Mouse (Mus musculus) layer of hippocampus, postnatal 25 days (tissue): ENCODE measurements around the gene Jmjd1c. TPM values are rescaled to one million over a fixed set of nuclear protein-coding genes. Genes with fewer than 3 reads are reported as not detected.
A peak's percentile ranks its signal among the peaks of the same experiment; 100 is the strongest.

Source experiments
- DNase-seq, 2 experiments: peaks; one replicate each; pipeline ENCODE4 v3.0.0; 2022; ENCODE audit warnings: mixed read lengths in 2 of 2, low spot score in 1 of 2; ENCODE audit errors: extremely low spot score in 1 of 2
- total RNA-seq, 2 experiments: library from RNA; stranded (reverse); gene quantifications; 2 replicates each; pipeline ENCODE4 v1.2.3; 2021

The Jmjd1c gene
- total RNA-seq, 2 experiments from 2014 or later: 80.3 to 98.6 TPM

DNA sequence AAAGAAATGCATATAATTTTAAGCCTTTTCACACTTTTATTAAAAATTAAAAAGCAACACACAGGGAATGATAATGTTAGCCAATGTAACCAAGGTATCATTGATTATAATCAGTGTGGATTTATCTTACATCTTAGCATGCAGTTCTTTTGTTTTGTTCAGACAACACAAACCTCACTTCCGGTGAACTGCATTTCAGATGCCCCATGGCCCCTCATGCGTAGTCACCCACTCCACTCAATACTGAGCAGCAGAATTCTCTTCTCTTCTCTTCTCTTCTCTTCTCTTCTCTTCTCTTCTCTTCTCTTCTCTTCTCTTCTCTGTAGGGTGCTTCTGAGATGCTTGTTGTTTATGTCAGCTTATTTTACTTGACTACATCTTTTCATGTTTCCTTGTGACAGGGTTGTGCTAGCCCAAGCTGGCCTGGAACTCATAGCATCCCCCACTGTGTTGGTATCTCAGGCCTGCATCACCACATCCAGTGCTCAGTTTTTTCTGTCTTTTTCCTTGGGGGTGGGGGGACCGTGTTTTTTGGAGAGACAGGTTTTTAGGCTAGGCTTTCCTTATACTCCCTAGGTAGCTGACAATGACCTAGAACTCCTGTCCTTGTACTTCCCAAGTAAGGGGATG, 88.6 kb downstream of the Jmjd1c start:
- no peak for DNase-seq

DNA sequence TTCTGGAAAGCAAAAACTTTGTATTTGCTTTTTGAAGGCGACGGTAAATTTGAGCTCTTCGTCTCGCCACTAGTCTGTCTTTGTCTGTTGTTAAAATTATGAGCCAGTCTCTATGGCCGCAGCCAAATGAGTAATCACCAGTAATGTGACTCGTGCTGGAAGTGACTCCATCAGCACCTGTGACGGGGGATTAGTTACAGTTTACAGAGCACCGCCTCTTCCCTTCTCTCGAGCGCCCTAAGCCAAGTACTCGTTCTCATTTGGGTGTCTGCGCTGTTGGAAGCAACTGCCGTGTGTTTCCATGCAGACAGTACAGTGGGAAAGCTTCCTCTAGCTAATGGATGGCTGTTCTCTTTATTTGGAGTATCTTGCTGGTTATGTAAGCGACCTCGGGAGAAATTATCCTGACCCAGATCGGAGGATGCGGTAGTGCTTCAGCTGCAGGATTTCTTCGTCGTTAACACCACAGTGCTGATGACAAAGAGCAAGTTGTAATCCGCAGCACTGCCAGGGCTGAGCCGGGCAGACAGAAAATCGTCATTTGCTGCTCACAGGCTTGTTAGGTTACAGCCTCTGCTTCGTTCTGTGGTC, 89.7 kb downstream of the Jmjd1c start:
- DNase-seq: peak; percentile 53 to 56

DNA sequence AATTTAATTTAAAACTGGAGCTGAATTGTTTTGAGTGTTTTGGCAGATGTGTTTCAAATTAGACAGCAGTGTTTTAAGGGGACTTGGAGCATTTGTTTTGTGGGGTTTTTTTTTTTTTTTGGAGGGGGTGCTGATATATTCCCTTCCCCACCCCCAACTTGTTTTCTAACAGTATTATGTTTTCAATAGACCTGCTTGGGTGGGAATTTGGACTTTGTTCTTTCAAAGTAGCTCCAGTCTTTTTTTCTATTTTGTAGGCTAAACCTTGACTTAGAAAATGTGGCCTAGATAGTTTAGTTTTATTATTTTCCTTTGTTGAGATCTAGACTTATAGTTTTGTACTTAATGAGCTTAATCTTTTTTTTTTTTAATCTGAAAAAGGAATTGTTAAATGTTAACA, 90.6 kb downstream of the Jmjd1c start:
- no peak for DNase-seq

DNA sequence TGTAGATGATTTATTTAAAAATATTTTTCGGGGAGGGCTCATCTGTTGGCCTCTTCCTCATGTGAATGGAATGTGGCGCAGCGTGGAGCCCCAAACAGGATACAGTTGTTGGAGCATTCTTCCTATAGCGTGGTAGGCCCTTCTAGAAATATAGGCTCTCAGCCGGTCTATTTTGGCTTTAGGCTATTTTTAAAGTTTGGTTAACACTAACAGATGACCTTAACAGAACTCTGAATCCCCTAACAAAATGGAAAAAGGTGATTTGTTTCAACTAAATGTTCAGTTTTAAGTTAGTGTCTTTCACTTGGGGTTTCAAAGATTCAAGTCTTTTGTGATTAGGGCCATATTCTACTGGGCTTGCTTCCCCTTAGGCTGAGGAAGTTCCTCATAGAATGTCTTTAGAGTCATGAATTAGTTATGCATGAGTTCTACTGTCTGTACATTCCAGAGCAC, 91.1 kb downstream of the Jmjd1c start:
- DNase-seq: no peak

DNA sequence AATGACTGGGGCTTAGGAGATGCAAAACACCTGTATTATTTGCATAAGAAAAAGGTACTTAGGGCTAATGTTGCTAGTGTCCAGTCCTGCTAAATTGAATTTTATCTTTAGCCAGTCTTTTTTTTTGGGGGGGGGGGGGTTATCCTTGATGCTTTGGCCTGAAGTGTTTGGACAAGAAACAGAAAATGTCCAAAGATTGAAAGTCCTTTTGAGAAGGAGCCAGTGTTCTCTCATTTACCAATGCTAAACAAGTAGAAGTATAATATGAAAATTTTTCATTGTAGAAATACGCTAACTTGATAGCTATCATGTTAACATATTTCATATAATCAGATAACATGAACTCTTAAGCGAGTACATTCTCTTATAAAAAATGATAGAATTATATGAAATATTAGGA, 92.0 kb downstream of the Jmjd1c start:
- DNase-seq: no peak

DNA sequence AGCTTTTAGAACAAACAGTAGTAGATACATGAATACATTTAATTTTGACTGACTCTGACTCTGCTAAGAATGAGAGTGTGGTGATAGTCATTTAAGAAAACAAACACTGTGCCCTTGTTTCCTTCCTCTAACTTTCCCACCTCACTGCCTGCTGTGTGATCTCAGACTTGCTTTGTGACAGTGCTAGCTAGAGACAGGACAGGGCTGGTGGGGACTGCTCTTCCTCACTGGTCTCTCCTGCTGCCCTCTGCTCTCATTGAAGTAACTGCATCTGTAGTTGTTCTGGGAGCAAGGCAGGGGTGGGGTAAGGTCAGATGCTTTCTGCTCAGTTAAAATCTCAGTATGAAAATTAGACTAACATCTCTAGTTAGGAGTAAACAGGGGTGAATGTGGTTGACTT, 93.1 kb downstream of the Jmjd1c start:
- DNase-seq: no peak

DNA sequence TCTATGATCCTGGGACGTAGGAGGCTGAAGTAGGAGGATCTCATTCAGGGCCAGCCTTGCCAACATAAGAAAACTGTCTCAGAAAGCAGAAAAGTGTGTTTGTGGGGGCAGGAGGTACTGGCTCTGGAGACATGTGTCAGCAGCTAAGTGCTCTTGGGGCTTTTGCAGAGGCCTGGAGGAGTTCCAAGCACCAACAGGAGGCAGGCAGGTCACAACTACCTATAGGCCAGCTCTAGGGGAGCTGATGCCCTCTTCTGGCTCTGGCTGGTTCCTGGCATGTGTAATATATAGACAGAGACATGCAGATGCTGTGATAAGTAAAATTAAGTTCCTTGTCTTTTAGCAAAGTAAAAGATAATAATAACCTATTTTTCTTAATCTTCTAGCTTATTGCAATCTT, 94.3 kb downstream of the Jmjd1c start:
- DNase-seq: no peak

DNA sequence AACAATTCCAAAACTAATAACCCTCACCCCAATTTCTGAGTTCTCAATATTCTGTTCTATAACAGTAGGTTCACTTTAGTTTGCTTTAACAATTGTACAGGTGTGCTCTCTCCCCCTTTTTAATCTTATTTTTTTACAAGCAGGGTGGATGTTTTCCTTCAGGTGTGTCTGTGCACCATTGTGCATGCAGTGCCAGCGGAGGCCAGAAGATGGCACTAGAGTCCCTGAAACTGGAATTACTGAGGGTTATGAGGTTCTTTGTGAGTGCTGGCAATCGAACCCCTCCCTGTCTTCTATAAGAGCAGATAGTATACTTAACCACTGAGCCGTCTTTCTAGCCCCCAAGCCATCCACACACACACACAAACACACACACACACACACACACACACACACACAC, 96.4 kb downstream of the Jmjd1c start:
- DNase-seq: peak in 1 of 2 experiments; percentile 31

DNA sequence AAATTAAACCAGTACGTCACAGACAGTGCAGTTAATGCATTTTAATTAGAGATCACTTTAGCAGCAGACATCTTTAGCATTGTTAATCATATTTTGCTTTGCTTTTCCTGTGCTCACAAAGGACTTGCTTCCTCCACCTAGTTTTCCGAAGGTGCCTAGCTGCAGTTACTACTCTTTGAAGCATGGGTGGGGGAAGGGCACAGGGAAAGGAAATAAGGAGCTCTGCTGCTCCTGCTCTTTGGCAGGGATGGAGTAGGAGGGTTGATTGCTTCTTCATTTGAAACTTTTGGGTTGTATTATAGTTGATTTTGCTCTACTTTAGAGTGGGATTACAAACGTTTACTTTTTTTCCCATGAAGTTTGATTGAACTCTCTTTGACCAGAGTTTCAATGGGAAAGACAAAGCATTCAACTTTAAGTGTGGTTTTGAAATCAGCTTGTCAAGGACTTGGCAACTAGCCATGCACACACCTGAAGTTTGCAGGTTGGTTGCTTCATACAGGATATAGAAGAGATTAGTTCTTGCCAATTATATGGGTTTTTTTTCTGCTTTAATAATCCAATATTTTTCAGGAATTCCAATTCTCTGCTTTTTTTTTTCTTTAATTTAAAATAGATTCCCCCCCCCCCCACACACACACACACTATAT, 97.2 kb downstream of the Jmjd1c start:
- DNase-seq: no peak

DNA sequence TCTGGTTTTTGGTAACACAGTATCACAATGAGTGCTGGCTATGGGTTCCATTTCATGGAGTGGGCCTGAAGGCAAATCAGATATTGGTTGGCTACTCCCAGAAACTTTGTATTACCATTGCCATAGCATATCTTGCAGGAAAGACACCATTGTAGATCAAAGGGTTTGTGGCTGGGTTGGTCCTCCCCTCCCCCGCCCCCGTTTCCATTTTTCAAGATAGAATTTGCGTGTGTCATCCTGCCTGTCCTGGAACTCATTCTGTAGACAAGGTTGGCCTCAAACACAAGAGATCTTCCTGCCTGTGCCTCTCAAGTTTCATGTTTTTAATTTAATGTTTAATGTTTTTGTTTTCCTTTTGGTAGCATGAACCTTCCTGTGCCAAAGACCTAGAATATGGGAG, 98.1 kb downstream of the Jmjd1c start:
- no peak for DNase-seq

DNA sequence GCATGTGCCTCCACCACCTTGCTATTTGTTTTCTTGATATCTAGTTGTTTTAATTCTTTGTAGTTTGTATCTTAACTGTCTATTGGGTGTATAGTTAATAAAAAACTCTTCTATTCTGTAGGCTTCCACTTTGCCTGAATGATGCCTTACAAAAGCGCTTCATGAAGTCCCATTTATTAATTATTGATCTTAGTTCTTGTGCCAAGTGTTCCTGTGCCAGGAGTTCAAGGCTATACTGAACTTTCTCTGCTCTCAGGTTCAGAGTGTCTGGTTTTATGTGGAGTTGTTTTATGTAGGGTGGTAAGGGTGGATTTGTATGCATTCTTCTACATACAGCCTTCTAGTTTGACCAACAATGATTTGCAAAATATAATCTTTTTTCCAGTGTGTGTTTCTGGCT, 99.7 kb downstream of the Jmjd1c start:
- DNase-seq: no peak

DNA sequence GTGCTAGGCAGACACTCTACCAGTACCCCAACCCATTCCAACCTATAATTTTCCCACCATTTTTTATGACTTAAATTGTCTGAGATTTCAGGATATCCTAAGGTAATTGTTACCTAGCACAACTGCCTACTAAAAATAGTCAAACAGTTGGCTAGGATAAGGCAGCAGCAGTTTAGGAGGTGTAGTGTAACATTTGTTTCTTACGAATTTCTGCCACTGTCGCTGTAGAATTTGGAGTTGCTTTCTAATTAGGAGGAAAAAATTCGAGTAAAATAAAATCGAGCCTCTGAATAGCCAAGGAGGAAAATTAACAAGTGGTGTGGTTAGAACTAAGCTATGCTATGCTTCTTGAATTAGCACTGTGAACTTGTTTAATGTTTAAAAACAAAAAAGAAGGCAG, 101.3 kb downstream of the Jmjd1c start:
- no peak for DNase-seq

DNA sequence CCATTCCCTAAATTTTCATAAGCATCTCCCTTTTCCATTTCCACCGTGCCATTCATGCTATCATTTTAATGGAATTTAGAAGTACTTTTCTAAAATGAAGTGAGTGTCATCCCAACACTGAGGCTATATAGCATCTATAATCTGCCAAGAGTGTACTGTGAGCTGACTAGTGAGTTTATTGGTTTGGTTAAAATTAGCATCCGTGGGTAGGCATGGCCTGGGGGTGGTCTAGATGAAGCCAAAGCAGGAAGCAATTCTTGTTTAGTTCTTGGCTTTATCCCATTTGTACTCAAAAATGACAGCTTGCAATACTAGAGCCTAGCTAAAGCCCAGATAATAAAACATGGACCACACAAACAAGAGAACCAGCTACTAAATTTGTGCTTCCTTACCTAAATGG, 101.9 kb downstream of the Jmjd1c start:
- no peak for DNase-seq

DNA sequence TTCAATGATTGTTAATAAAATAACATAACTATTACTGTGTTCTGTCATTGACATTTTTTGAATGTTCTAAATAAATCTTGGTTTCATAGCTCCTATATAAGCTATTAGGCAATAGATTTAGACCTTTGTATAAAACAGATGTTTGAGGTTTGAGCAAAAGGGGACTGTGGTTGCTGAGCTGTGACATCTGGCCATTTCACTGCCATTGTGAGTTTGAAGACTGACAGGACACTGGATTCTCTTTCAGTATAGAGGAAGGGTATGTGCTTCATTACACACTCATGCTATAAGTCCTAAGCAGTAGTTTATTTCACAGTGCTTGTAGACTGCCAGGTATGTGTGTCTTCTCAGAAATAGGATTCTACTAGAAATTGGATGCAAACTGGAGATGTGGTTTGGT, 105.8 kb downstream of the Jmjd1c start:
- no peak for DNase-seq

DNA sequence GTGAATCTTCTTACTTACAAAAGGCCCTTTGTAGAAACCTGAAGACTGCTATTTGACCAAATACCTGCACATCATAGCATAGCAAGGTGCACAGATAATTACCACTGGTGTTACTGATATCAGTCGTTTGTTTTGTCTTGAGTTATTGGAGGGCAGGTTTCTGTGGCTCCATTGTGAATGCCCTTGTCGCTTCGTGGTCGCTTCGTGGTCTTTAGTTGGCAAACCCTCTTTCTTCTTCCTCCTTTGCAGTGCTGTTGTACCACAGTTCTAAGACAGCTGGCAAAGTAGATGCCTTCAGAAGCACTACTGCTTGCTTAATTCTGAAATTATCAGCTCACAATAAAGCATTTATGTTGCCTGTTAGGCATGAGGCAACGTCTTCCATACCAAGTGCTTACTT, 106.5 kb downstream of the Jmjd1c start:
- no peak for DNase-seq

DNA sequence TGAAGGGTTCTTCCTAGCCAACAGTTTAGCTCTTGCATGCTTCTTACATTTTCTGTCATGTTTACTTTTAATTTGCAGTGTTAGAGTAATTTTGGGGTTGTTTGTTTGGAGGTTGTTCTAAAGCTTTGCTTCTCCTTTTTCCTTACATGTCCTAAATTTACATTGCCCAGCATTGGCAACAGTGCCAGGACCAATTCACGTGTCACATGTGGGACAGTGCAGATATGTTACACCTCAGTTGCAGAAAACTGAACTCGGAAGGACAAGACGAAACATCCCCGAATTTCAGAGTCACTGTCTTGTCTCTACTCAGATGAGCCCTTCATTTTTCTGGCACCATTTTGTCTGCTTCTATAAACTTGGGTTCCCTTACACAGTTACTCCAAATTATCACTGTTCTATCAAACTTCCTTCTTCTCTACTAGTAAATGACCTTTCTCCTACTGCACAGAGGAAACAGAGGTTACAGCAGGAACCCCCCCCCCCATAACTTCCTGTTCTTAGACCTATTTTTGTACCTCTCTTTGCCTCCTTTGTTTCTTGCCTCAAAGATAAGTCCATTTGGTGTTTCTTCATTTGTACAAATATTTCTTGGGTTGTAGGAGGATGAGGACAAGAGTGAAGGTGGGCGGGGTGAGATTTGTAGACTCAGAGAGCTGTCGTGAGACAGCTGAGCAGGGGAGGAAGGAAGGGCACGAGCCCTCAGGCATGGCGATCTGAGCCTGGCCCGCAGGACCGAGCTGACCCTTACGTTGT, 108.9 kb downstream of the Jmjd1c start:
- no peak for DNase-seq

DNA sequence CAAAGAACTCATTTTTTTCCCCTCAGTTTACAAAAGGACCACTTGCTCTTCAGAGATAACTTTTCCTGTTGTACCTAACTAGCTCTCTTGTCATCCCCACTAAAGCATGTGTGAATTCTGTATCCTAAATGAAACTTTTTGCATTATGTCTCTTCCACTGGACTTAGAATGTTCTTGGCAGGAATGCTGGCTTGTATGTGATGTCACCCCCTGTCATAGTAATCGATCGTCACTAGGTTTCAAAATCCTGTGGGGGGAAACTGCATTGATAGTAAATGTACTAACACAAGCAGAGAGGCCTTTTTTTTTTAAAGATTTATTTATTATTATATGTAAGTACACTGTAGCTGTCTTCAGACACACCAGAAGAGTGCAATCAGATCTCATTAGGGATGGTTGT, 112.0 kb downstream of the Jmjd1c start:
- DNase-seq: no peak

DNA sequence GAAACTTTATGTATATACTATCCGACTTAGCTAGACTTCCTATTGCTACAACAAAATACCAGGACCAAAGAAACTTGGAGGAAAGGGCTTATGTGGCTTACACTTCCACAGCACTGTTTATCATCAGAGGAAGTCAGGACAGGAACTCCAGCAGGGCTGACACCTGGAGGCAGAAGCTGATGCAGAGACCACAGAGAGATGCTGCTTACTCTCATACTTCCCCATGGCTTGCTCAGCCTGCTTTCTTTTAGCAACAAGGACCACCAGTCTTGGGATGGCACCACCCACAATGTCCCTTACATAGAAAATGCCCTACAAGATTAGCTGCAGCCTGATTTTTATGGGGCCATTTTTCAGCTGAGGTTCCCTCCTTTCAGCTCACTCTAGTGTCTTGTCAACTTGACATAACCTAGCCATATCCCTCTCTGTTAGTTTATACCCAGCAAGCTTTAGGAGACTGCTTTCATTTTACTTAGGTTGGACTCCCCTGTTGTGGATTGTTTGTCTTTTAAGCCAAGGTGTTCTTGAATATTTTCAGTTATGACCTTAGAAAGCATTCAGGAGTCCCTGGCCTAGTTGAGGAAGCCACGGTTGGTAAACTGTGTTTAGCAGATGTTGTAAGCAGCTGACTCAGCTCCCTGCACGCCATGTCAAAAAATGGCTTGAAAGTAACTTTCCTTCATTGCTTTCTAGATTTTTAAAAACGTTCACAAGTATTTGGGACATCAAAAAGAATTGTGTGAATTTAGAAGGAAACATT, 114.2 kb downstream of the Jmjd1c start:
- no peak for DNase-seq

DNA sequence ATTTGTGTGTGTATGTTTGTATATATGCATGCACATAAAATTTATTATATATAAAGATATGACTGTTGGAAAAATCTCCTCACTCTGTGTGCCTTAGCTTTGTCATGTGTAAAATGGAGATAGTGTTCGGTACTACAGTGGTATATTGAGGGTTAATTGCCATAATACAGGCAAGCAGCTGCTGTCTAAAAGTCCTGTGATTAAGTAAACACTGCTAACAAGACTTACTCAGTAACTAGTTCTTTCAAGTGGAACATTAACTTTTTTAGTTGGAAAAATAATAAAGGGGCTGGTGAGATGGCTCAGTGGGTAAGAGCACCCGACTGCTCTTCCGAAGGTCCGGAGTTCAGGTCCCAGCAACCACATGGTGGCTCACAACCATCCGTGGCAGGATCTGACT, 116.1 kb downstream of the Jmjd1c start:
- no peak for DNase-seq

DNA sequence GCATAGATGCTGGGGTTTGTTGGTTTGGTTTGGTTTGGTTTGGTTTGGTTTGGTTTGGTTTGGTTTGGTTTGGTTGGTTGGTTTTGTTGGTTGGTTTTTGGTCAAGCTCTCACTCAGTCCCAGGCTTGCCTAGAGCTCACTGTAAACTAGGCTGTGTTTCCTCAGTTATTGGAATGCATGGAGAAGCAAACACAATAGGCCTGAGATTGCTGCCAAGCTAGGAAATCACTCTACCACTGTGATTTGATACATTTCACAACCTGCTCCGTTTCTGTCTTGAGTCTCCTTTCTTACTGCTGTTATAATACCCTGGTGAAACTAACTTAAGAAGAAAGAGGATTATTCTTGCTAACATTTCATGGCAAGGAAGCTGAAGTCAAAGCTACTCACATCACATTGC, 117.8 kb downstream of the Jmjd1c start:
- DNase-seq: no peak

DNA sequence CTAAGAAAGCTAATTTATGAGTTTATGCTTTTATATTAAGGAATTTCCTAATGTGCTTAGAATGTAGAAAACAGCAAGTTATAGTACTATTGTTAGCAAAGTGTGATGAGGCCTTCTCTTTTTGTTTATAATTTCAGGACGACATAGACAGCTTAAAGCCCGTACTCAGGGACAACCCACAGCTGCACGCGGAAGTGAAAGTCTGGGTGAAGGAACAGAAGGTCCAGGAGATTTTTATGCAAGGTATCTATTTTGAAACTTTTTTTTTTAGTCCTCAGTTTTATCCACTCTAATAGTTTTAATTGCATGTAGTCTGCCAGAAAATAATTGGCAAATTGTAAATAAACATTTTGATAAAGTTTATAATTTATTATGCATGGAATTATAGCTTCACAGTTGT, 119.2 kb downstream of the Jmjd1c start:
- DNase-seq: no peak
